Mouse (Mus musculus): ENCODE measurements around the gene Trim47. TPM values are rescaled to one million over a fixed set of nuclear protein-coding genes. Genes with fewer than 3 reads are reported as not detected.

The Trim47 gene
- polyA plus RNA-seq, 1 experiment from 2014 or later = 6.2 TPM

- no peaks in the 10 kb centered on the region for H3K36me3 ChIP-seq
- peak; percentile 48 for ATAC-seq
- H3K4me1 ChIP-seq = peaks cover 96% of the 10 kb centered on the region
- H3K4me2 ChIP-seq = peak overlapping the region; percentile 6; the same call in 1 of the 2 replicates
- WGBS (ENCODE audit: insufficient replicate concordance) = 44% methylated on average over 14 of the region's 14 CpGs
- H3K9me3 ChIP-seq (replicated peaks) = no peaks in the 10 kb centered on the region
- H3K9ac ChIP-seq = no peak overlapping the region
- peaks cover 36% of the 10 kb centered on the region for H3K27me3 ChIP-seq (replicated peaks)
- no peak overlapping the region for H3K4me3 ChIP-seq
- H3K27ac ChIP-seq = 0 out of 2 replicates have a peak overlapping the region, but pooled peaks have one; percentile 34
Measured at GRCm38 (mm10) chr11:116104006-116104646, 22.9 kb downstream of the Trim47 start.

GRCm38 (mm10) chr11:116103572-116103971 lies 23.4 kb downstream of the Trim47 start:
- H3K4me1 ChIP-seq = peaks cover 96% of the 10 kb centered on the region
- no peaks in the 10 kb centered on the region for H3K36me3 ChIP-seq
- peaks cover 31% of the 10 kb centered on the region for H3K27me3 ChIP-seq (replicated peaks)
- H3K9ac ChIP-seq = no peak overlapping the region
- WGBS (ENCODE audit: insufficient replicate concordance) = 63% methylated on average over 12 of the region's 12 CpGs
- ATAC-seq = no peak
- no peaks in the 10 kb centered on the region for H3K9me3 ChIP-seq (replicated peaks)
- no peak overlapping the region for H3K27ac ChIP-seq
- H3K4me3 ChIP-seq = no peak overlapping the region
- no peak overlapping the region for H3K4me2 ChIP-seq

GRCm38 (mm10) chr11:116102472-116102871 lies 24.5 kb downstream of the Trim47 start:
- Histone ChIP-seq H3K36me3 (no peaks in the 10 kb centered on the region), H3K4me2 (no peak overlapping the region; the same call in 1 of the 2 replicates), H3K4me3 (no peak overlapping the region), H3K9me3 (replicated peaks) (no peaks in the 10 kb centered on the region), H3K27ac (peak overlapping the region; percentile 68), H3K9ac (no peak overlapping the region), H3K27me3 (replicated peaks) (peaks cover 20% of the 10 kb centered on the region), H3K4me1 (peaks cover 90% of the 10 kb centered on the region)
- WGBS (ENCODE audit: insufficient replicate concordance) = 42% methylated on average over 3 of the region's 4 CpGs
- no peak for ATAC-seq

GRCm38 (mm10) chr11:116101931-116102381 lies 25.1 kb downstream of the Trim47 start:
- Histone ChIP-seq H3K9me3 (replicated peaks) (0 out of 2 replicates have a peak, but pooled peaks cover under 1% of the 10 kb centered on the region), H3K27me3 (replicated peaks) (peaks cover 14% of the 10 kb centered on the region), H3K4me3 (no peak overlapping the region), H3K4me1 (peaks cover 85% of the 10 kb centered on the region), H3K27ac (peak overlapping the region; percentile 68), H3K4me2 (peak overlapping the region; percentile 21), H3K9ac (peak overlapping the region; percentile 14; the same call in 1 of the 2 replicates), H3K36me3 (no peaks in the 10 kb centered on the region)
- 38% methylated on average over 11 of the region's 11 CpGs for WGBS (ENCODE audit: insufficient replicate concordance)
- no peak for ATAC-seq

GRCm38 (mm10) chr11:116100839-116101238 lies 26.2 kb downstream of the Trim47 start:
- no peak for ATAC-seq
- no peak overlapping the region for H3K4me2 ChIP-seq
- peaks cover 3% of the 10 kb centered on the region; the same call in 1 of the 2 replicates for H3K27me3 ChIP-seq (replicated peaks)
- H3K36me3 ChIP-seq = no peaks in the 10 kb centered on the region
- no peak overlapping the region for H3K27ac ChIP-seq
- no peak overlapping the region for H3K4me3 ChIP-seq
- 73% methylated on average over 7 of the region's 7 CpGs for WGBS (ENCODE audit: insufficient replicate concordance)
- H3K4me1 ChIP-seq = peaks cover 74% of the 10 kb centered on the region
- H3K9ac ChIP-seq = no peak overlapping the region
- H3K9me3 ChIP-seq (replicated peaks) = 0 out of 2 replicates have a peak, but pooled peaks cover 5% of the 10 kb centered on the region

GRCm38 (mm10) chr11:116100385-116100784 lies 26.6 kb downstream of the Trim47 start:
- Histone ChIP-seq H3K4me2 (no peak overlapping the region), H3K36me3 (no peaks in the 10 kb centered on the region), H3K27me3 (replicated peaks) (no peaks in the 10 kb centered on the region; the same call in 1 of the 2 replicates), H3K9me3 (replicated peaks) (0 out of 2 replicates have a peak, but pooled peaks cover 5% of the 10 kb centered on the region), H3K4me1 (peaks cover 72% of the 10 kb centered on the region), H3K4me3 (no peak overlapping the region), H3K9ac (no peak overlapping the region), H3K27ac (no peak overlapping the region)
- ATAC-seq = no peak
- 49% methylated on average over 6 of the region's 6 CpGs for WGBS (ENCODE audit: insufficient replicate concordance)

GRCm38 (mm10) chr11:116099462-116099861 lies 27.5 kb downstream of the Trim47 start:
- ATAC-seq = no peak
- no peak overlapping the region for H3K9ac ChIP-seq
- no peaks in the 10 kb centered on the region for H3K27me3 ChIP-seq (replicated peaks)
- peaks cover 73% of the 10 kb centered on the region for H3K4me1 ChIP-seq
- no peak overlapping the region for H3K27ac ChIP-seq
- 0 out of 2 replicates have a peak, but pooled peaks cover 5% of the 10 kb centered on the region for H3K9me3 ChIP-seq (replicated peaks)
- no peak overlapping the region for H3K4me2 ChIP-seq
- H3K36me3 ChIP-seq = no peaks in the 10 kb centered on the region
- H3K4me3 ChIP-seq = no peak overlapping the region
- WGBS (ENCODE audit: insufficient replicate concordance) = 34% methylated on average over 6 of the region's 6 CpGs

GRCm38 (mm10) chr11:116098711-116099460 lies 28.1 kb downstream of the Trim47 start:
- no peaks in the 10 kb centered on the region for H3K27me3 ChIP-seq (replicated peaks)
- no peak overlapping the region for H3K9ac ChIP-seq
- ATAC-seq = no peak
- no peak overlapping the region; the same call in 1 of the 2 replicates for H3K27ac ChIP-seq
- no peak overlapping the region for H3K4me2 ChIP-seq
- 63% methylated on average over 14 of the region's 14 CpGs for WGBS (ENCODE audit: insufficient replicate concordance)
- H3K4me3 ChIP-seq = no peak overlapping the region
- H3K36me3 ChIP-seq = no peaks in the 10 kb centered on the region
- H3K4me1 ChIP-seq = peaks cover 71% of the 10 kb centered on the region
- 0 out of 2 replicates have a peak, but pooled peaks cover 5% of the 10 kb centered on the region for H3K9me3 ChIP-seq (replicated peaks)

- Histone ChIP-seq H3K9ac (no peak overlapping the region), H3K4me3 (no peak overlapping the region), H3K4me1 (peaks cover 56% of the 10 kb centered on the region), H3K4me2 (no peak overlapping the region), H3K9me3 (replicated peaks) (0 out of 2 replicates have a peak, but pooled peaks cover 5% of the 10 kb centered on the region), H3K27me3 (replicated peaks) (no peaks in the 10 kb centered on the region), H3K36me3 (no peaks in the 10 kb centered on the region), H3K27ac (no peak overlapping the region)
- no peak for ATAC-seq
- WGBS (ENCODE audit: insufficient replicate concordance) = 77% methylated on average over 5 of the region's 5 CpGs
Measured at GRCm38 (mm10) chr11:116096213-116097108, 30.5 kb downstream of the Trim47 start.

- no peak for ATAC-seq
- Histone ChIP-seq H3K36me3 (no peaks in the 10 kb centered on the region), H3K9me3 (replicated peaks) (0 out of 2 replicates have a peak, but pooled peaks cover 5% of the 10 kb centered on the region), H3K4me1 (peaks cover 48% of the 10 kb centered on the region), H3K4me2 (no peak overlapping the region), H3K27ac (no peak overlapping the region), H3K4me3 (no peak overlapping the region), H3K27me3 (replicated peaks) (no peaks in the 10 kb centered on the region), H3K9ac (no peak overlapping the region)
- WGBS (ENCODE audit: insufficient replicate concordance) = 21% methylated on average over 3 of the region's 3 CpGs
Measured at GRCm38 (mm10) chr11:116095573-116095972, 31.4 kb downstream of the Trim47 start.
